Mouse (Mus musculus) lung, postnatal 0 days (tissue): ENCODE measurements around the gene Immp2l.

ENCODE experiments used
- CTCF ChIP-seq: IDR thresholded peaks from 2 replicates; pipeline ENCODE4 v1.5.1; 2016; ENCODE audit warnings: antibody characterized with exemption, mild to moderate bottlenecking
- EP300 ChIP-seq: IDR thresholded peaks from 2 replicates; pipeline ENCODE4 v1.6.1; 2016; ENCODE audit warnings: antibody characterized with exemption, mild to moderate bottlenecking, control low read depth

- TF ChIP-seq CTCF (no peak), EP300 (no peak)
These were observed 850.1 kb downstream of the Immp2l start for GRCm38 (mm10) chr12:41874015-41874414.
